Mouse (Mus musculus): ENCODE measurements around the gene Birc7.

GRCm38 (mm10) chr2:180932418-180932817 lies 3.6 kb downstream of the Birc7 start:
- TF ChIP-seq CTCF (IDR thresholded peaks at IDR 0.05; ENCODE audit: borderline replicate concordance, extremely low read depth, insufficient read depth, insufficient read length), result no peak
- no peak for TF ChIP-seq POLR2A (IDR thresholded peaks at IDR 0.05; ENCODE audit: borderline replicate concordance, extremely low read depth, insufficient read depth, insufficient read length, poor library complexity, severe bottlenecking)
